Mouse (Mus musculus): ENCODE data around the gene Sart3.
"Not testable (repeated sequence)": the region's sequence is repeated elsewhere in the genome, so short reads cannot be mapped to it uniquely, and the experiment has no call there.

Gene Sart3

GRCm38 (mm10) chr5:113772450-113772895 lies at the start of gene Sart3, which contains the start of gene Iscu:
TSS of gene Sart3 (minus strand) at chr5:113772510.
TSS of gene Iscu (plus strand) at chr5:113772748.
- peak; percentile 93 for DNase-seq (ENCODE audit: low spot score)

DNA sequence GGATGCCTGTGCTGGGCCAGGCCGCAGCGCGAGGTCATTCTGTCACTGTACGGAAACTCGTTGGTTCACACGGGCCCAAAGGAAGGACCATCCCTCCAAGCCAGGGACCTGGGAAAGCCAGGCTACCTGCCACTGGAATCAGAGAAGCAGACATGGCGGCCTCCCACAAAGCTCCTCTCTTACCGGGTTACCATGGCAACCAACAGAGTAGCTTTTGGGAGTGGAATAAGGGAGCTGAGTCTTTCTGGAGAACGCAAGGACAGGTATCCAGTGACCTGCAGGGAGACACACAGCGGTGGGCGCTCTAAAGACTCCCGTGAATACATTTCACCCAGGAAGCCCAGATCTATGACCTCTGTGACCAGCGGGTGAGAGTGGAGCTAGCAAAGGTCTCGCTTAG lies 46.3 kb upstream of the Sart3 start:
- peak; percentile 36 for DNase-seq (ENCODE audit: low spot score)

DNA sequence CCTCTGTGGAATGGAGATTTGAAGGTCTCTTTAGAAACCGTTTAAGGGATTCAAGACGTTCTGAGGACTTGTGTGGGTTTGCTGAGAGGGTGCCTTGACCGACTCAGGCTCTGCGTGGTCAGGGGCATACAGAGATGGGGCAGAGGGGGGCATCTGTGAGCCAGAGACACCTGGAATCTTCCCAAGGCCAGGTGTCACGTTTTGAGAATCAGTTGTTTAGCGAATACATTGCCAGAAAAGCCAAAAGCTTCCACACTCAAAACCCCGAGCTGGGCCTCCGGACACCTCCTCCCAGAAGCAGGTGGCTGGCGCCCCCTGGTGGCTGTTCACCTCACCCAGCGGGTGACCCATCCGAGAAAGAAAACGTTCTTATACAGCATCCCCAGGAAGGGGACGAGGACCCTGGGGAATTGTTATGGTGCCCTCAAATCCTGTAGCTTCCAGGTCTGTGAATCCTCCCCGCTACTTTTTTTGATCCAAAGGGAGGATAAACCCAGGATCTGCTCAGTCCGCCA lies 43.4 kb upstream of the Sart3 start:
- DNase-seq (ENCODE audit: low spot score) = peak; percentile 64

DNA sequence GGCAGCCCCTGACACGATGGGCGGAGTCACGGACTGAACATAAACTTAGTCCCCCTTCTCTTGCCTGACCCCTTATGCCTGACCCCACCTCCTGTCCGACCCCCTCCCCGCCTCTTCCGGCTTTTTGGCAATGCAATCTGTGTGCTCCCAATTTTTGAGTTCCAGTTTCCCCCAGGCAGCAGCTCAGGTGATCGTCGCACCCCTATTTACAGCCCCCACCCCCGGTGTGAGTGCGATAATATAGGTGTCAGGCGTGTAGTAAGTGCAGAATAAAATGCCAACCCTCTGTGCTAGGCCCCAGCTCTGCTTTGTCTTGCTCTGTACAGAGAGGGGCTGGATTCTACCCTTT lies 42.7 kb upstream of the Sart3 start:
- DNase-seq (ENCODE audit: low spot score) = no peak

- DNase-seq (ENCODE audit: low spot score) = no peak
Measured at GRCm38 (mm10) chr5:113814111-113815040, 42.1 kb upstream of the Sart3 start.

DNA sequence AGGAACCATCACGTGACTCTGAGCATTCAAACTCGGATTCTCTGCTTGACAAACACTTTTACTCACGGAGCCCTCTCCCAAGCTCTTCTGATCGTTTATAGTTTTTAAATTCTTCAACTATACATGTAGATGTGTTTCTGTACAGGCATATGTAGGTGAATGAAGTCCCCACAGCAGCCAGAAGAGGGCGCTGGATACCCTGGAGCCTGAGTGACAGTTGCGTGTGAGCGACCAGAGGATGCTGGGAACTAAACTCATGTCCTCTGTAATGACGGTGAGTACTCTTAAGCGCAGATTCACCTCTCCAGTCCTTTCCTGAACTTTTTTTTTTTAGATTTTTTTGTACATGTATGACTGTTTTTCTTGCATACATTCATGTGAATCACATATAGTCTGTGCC lies 41.3 kb upstream of the Sart3 start:
- DNase-seq (ENCODE audit: low spot score) = no peak

- no peak for DNase-seq (ENCODE audit: low spot score)
Measured at GRCm38 (mm10) chr5:113812638-113813037, 40.3 kb upstream of the Sart3 start.

GRCm38 (mm10) chr5:113811824-113812420 lies 39.6 kb upstream of the Sart3 start:
- DNase-seq (ENCODE audit: low spot score) = not testable (repeated sequence)

- no peak for DNase-seq (ENCODE audit: low spot score)
Measured at GRCm38 (mm10) chr5:113810111-113810510, 37.8 kb upstream of the Sart3 start.

- no peak for DNase-seq (ENCODE audit: low spot score)
Measured at GRCm38 (mm10) chr5:113808177-113808576, 35.9 kb upstream of the Sart3 start.

- DNase-seq (ENCODE audit: low spot score) = no peak
Measured at GRCm38 (mm10) chr5:113807712-113808111, 35.4 kb upstream of the Sart3 start.

DNA sequence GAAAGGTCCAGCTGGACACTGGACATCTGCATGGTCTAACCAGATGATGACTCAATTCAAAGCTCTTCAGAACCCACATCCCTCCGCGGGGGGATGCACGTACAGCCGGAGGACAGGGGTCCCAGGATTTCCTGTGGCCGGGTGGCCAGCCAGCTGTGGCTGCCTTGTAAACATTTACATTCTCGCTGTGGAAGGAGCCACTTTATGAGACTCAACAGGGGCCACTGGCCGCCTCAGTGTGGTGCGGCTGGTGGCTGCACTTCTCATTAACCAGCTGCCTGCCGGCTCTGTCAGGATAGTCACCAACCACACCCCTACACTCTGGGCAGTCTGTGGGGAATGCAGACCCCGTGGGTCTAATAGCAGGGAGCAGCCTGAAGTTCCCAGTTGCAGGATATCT lies 34.1 kb upstream of the Sart3 start:
- no peak for DNase-seq (ENCODE audit: low spot score)

- DNase-seq (ENCODE audit: low spot score) = no peak
Measured at GRCm38 (mm10) chr5:113805301-113805700, 33.0 kb upstream of the Sart3 start.

- DNase-seq (ENCODE audit: low spot score) = no peak
Measured at GRCm38 (mm10) chr5:113804395-113804966, 32.2 kb upstream of the Sart3 start.

DNA sequence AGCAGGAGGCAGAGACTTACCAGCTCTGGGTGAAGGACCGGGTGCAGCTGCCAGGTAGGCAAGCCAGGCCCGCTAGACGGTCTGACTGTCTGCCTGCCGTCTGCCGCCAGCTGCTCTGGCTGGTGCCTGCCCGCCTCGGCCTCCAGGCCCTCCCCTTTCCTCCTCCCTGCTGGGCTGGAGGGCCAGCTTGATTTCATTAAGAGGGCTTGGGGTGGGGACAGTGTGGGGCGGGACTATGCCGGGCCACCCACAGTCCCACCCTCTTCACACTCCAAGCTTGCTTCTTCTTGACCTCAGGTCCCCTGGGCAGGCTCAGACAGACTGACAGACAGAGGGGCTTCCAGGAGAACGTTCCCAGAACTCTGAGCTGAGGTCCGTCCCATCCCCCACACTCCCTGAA lies 28.0 kb upstream of the Sart3 start, which contains the start of gene Tmem119:
TSS of gene Tmem119 (minus strand) at position 237 of the 400 bp plus-strand sequence.
- DNase-seq (ENCODE audit: low spot score) = peak; percentile 38

- no peak for DNase-seq (ENCODE audit: low spot score)
Measured at GRCm38 (mm10) chr5:113799691-113800090, 27.4 kb upstream of the Sart3 start.

- no peak for DNase-seq (ENCODE audit: low spot score)
Measured at GRCm38 (mm10) chr5:113798525-113798924, 26.2 kb upstream of the Sart3 start.

GRCm38 (mm10) chr5:113797149-113797882 lies 25.0 kb upstream of the Sart3 start:
- DNase-seq (ENCODE audit: low spot score) = no peak

- no peak for DNase-seq (ENCODE audit: low spot score)
Measured at GRCm38 (mm10) chr5:113796401-113797148, 24.3 kb upstream of the Sart3 start.

GRCm38 (mm10) chr5:113791197-113792095 lies 19.1 kb upstream of the Sart3 start:
- no peak for DNase-seq (ENCODE audit: low spot score)

Data from testis, postnatal 14 days (tissue).